Mouse (Mus musculus) kidney, postnatal 10 days (tissue): ENCODE results near the gene Capn3.

ENCODE experiments used
- DNase-seq: peaks from one replicate; pipeline ENCODE4 v3.0.0; 2021; ENCODE audit warnings: mixed read lengths

Gene Capn3

GRCm38 (mm10) chr2:120455719-120456118 is at the start of gene Capn3:
Capn3 (plus strand) TSS chr2:120456019.
- DNase-seq: no peak

GRCm38 (mm10) chr2:120411096-120411628 is 44.7 kb upstream of the Capn3 start:
- no peak for DNase-seq

- DNase-seq: no peak
Observed at GRCm38 (mm10) chr2:120414113-120414512, 41.7 kb upstream of the Capn3 start.

- DNase-seq: no peak
Observed at GRCm38 (mm10) chr2:120414738-120415414, 40.9 kb upstream of the Capn3 start.

GRCm38 (mm10) chr2:120424386-120424785 is 31.4 kb upstream of the Capn3 start:
- no peak for DNase-seq

- DNase-seq: no peak
Observed at GRCm38 (mm10) chr2:120444486-120444885, 11.3 kb upstream of the Capn3 start.

- no peak for DNase-seq
Observed at GRCm38 (mm10) chr2:120446373-120446772, 9.4 kb upstream of the Capn3 start.

GRCm38 (mm10) chr2:120447306-120447705 is 8.5 kb upstream of the Capn3 start:
- DNase-seq: no peak

GRCm38 (mm10) chr2:120450724-120451123 is 5.1 kb upstream of the Capn3 start:
- no peak for DNase-seq

GRCm38 (mm10) chr2:120452600-120452999 is 3.2 kb upstream of the Capn3 start:
- DNase-seq: no peak

- no peak for DNase-seq
Observed at GRCm38 (mm10) chr2:120454987-120455386, 832 bp upstream of the Capn3 start.

- DNase-seq: no peak
Observed at GRCm38 (mm10) chr2:120460216-120460615, 4.4 kb downstream of the Capn3 start.

- DNase-seq: no peak
Observed at GRCm38 (mm10) chr2:120463328-120463727, 7.5 kb downstream of the Capn3 start.

- DNase-seq: no peak
Observed at GRCm38 (mm10) chr2:120464091-120464490, 8.3 kb downstream of the Capn3 start.

- DNase-seq: no peak
Observed at GRCm38 (mm10) chr2:120464732-120465396, 9.0 kb downstream of the Capn3 start.

GRCm38 (mm10) chr2:120465397-120465785 is 9.6 kb downstream of the Capn3 start:
- DNase-seq: no peak

- no peak for DNase-seq
Observed at GRCm38 (mm10) chr2:120468011-120468410, 12.2 kb downstream of the Capn3 start.

GRCm38 (mm10) chr2:120469220-120469619 is 13.4 kb downstream of the Capn3 start:
- DNase-seq: no peak

- no peak for DNase-seq
Observed at GRCm38 (mm10) chr2:120469715-120470114, 13.9 kb downstream of the Capn3 start.

GRCm38 (mm10) chr2:120470856-120471255 is 15.0 kb downstream of the Capn3 start:
- DNase-seq: no peak

GRCm38 (mm10) chr2:120476277-120477087 is 20.7 kb downstream of the Capn3 start:
- no peak for DNase-seq

GRCm38 (mm10) chr2:120478600-120478999 is 22.8 kb downstream of the Capn3 start:
- DNase-seq: peak; percentile 90

- DNase-seq: no peak
Observed at GRCm38 (mm10) chr2:120481921-120482320, 26.1 kb downstream of the Capn3 start.
